Mouse (Mus musculus): ENCODE measurements around the gene Nfe2l3.

GRCm38 (mm10) chr6:51416433-51416832 is 16.0 kb upstream of the Nfe2l3 start:
- TF ChIP-seq CTCF (IDR thresholded peaks at IDR 0.05; ENCODE audit: low read depth, low read length), result no peak
- TF ChIP-seq TAL1 (conservative IDR thresholded peaks at IDR 0.05; ENCODE audit: low read depth, low read length), result no peak
- TF ChIP-seq GATA2 (IDR thresholded peaks at IDR 0.05; ENCODE audit: borderline replicate concordance, low read depth, low read length), result no peak
- no peak for TF ChIP-seq GATA1 (IDR thresholded peaks at IDR 0.05; ENCODE audit: borderline replicate concordance, low read length)
- no peak for TF ChIP-seq POLR2AphosphoS5 (IDR thresholded peaks at IDR 0.05; ENCODE audit: insufficient replicate concordance, low read depth, low read length)
